In the genomic region with DNA sequence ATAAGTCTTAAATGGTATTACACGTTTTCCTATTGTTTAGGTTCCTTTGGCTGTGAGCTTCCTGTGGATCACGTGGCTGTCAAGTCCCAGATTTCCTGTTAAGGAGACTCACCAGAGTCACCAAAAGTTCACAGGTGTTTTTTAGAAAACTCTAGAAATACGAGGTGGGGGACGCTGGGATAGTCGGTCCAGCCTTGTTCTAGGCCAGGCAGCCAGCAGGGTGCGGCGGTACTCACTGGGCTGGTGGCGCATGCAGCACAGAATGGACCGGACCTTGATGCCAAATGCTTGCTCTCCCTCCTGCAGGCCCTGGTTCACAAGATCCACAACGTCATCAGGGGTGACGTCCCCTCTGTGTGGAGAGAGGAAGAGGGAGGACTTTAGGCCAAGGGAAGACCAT, we compare ENCODE assay signal across 24 mouse cellular contexts. TPM values are rescaled to one million over a fixed set of nuclear protein-coding genes. Genes with fewer than 3 reads are reported as not detected.
A peak's percentile ranks its signal among the peaks of the same experiment; 100 is the strongest.
DNase-seq lines count a peak whose midpoint lies in the region; ATAC-seq lines count a peak whose summit lies in the region.
"Had no signal": no experiment of that assay in that cellular context is flagged by ENCODE, and none has a peak within 500 bp of the region (broad histone marks: within the 10 kb centered on the region; RNA-seq: fewer than 3 reads in every experiment).

No protein-coding gene starts in this region.

- ATAC-seq in kidney, embryonic 16.5 days (ENCODE audit: low FRiP score, low TSS enrichment), result no peak
- ATAC-seq in liver, embryonic 12.5 days, result no peak
- ATAC-seq: CD4-positive, CD25-positive, alpha-beta regulatory T cell, adult 4 months; forebrain, embryonic 14.5 days; forebrain, postnatal 0 days; hindbrain, postnatal 0 days had no signal

- H3K4me2 ChIP-seq in kidney, embryonic 16.5 days (replicated peaks; ENCODE audit: low read depth, low read length), result no peak overlapping the region
- H3K4me2 ChIP-seq in liver, embryonic 12.5 days, result no peak overlapping the region
- H3K4me2 ChIP-seq: embryonic facial prominence, embryonic 12.5 days; embryonic facial prominence, embryonic 15.5 days; heart, embryonic 12.5 days; heart, embryonic 15.5 days; hindbrain, embryonic 14.5 days had no signal

- H3K9me3 ChIP-seq in kidney, embryonic 16.5 days (ENCODE audit: low read length), result no peaks in the 10 kb centered on the region
- H3K9me3 ChIP-seq in liver, embryonic 12.5 days (replicated peaks), result no peaks in the 10 kb centered on the region
- H3K9me3 ChIP-seq: embryonic facial prominence, embryonic 12.5 days; embryonic facial prominence, embryonic 15.5 days; heart, embryonic 12.5 days; heart, embryonic 15.5 days had no signal

- peak; percentile 18 for DNase-seq in kidney, adult 18-20 months
- DNase-seq in kidney, postnatal 10 days, result peak; percentile 43
- DNase-seq in kidney, adult 11 months, result no peak
- DNase-seq in kidney, postnatal 36 days, result peak; percentile 37 to 42
- DNase-seq: adrenal gland, adult 2 months; adrenal gland, postnatal 14 days; cerebellum, adult 11 months; cerebellum, adult 2 months; cerebellum, adult 9-11 months; cerebellum, postnatal 25 days; forebrain, postnatal 0 days; gastrocnemius, postnatal 25 days; heart, postnatal 10 days; heart, postnatal 36 days had no signal

- no peaks in the 10 kb centered on the region for H3K27me3 ChIP-seq in kidney, embryonic 16.5 days (ENCODE audit: insufficient read depth, low read length)
- H3K27me3 ChIP-seq in liver, embryonic 12.5 days (replicated peaks), result no peaks in the 10 kb centered on the region
- H3K27me3 ChIP-seq: embryonic facial prominence, embryonic 12.5 days; embryonic facial prominence, embryonic 15.5 days; heart, embryonic 12.5 days; heart, embryonic 15.5 days had no signal

- H3K36me3 ChIP-seq in kidney, embryonic 16.5 days (ENCODE audit: insufficient read depth, low read length), result peaks cover 10% of the 10 kb centered on the region; the same call in 1 of the 2 replicates
- peaks cover 34% of the 10 kb centered on the region for H3K36me3 ChIP-seq in liver, embryonic 12.5 days

- no peaks in the 10 kb centered on the region for H3K4me1 ChIP-seq in kidney, embryonic 16.5 days (ENCODE audit: insufficient read depth, low read length)
- H3K4me1 ChIP-seq in liver, embryonic 12.5 days, result peaks cover 23% of the 10 kb centered on the region; the same call in 1 of the 2 replicates
- H3K4me1 ChIP-seq: embryonic facial prominence, embryonic 12.5 days had no signal

- WGBS in kidney, embryonic 16.5 days, result 78% methylated on average over 10 of the region's 11 CpGs
- 80% methylated on average over 11 of the region's 11 CpGs for WGBS in liver, embryonic 12.5 days (ENCODE audit: insufficient replicate concordance)

- no peak overlapping the region for H3K27ac ChIP-seq in kidney, embryonic 16.5 days (ENCODE audit: low read length)
- no peak overlapping the region for H3K27ac ChIP-seq in liver, embryonic 12.5 days
- H3K27ac ChIP-seq: embryonic facial prominence, embryonic 12.5 days; embryonic facial prominence, embryonic 15.5 days; heart, embryonic 15.5 days; hindbrain, embryonic 14.5 days; hindbrain, postnatal 0 days had no signal

- no peak overlapping the region for H3K9ac ChIP-seq in kidney, embryonic 16.5 days (replicated peaks; ENCODE audit: low read length)
- H3K9ac ChIP-seq in liver, embryonic 12.5 days, result no peak overlapping the region
- H3K9ac ChIP-seq: embryonic facial prominence, embryonic 12.5 days; embryonic facial prominence, embryonic 15.5 days; forebrain, postnatal 0 days; heart, embryonic 12.5 days; heart, embryonic 15.5 days; hindbrain, embryonic 14.5 days had no signal

- no peak overlapping the region for H3K4me3 ChIP-seq in kidney, embryonic 16.5 days (ENCODE audit: low read length)
- no peak overlapping the region for H3K4me3 ChIP-seq in liver, embryonic 12.5 days
- H3K4me3 ChIP-seq: embryonic facial prominence, embryonic 12.5 days; embryonic facial prominence, embryonic 15.5 days; heart, embryonic 12.5 days; heart, embryonic 15.5 days had no signal

RNA-seq across cellular contexts. Expression of a gene that starts 18.0 kb away (rescaled TPM):
- polyA plus RNA-seq in kidney, embryonic 16.5 days (2015; fragmentation: Nextera tagmentation; extraction: Ambion mirVana), result 11.7 and 13.3 TPM in 2 replicates
- polyA plus RNA-seq in liver, embryonic 12.5 days (2016; fragmentation: Nextera tagmentation; extraction: Ambion mirVana), result 6.6 and 6.7 TPM in 2 replicates
